Mouse (Mus musculus) MEL (cell line): Measurements from ENCODE around the gene Trim66.

Experiments
- CHD1 ChIP-seq: IDR thresholded peaks from 2 replicates; pipeline ENCODE4 v1.6.1; 2012; ENCODE audit warnings: low read depth, mild to moderate bottlenecking, inconsistent platforms, low read length, improper control_type of control experiment
- CHD2 ChIP-seq: IDR thresholded peaks from 2 replicates; pipeline ENCODE4 v1.6.1; 2011; ENCODE audit warnings: low read length, improper control_type of control experiment
- CTCF ChIP-seq, 3 experiments: IDR thresholded peaks in 2 of 3; conservative IDR thresholded peaks in 1 of 3; 2 replicates each; pipeline ENCODE4 v1.5.1; 2011 to 2012; ENCODE audit warnings: low read length in 3 of 3, low read depth in 2 of 3, mild to moderate bottlenecking in 2 of 3, improper control_type of control experiment in 1 of 3, inconsistent platforms in 1 of 3, mixed read lengths in 1 of 3, moderate library complexity in 1 of 3; ENCODE audit not compliant: control insufficient read depth in 1 of 3, insufficient read depth in 1 of 3, poor library complexity in 1 of 3, severe bottlenecking in 1 of 3
- EP300 ChIP-seq, 2 experiments: IDR thresholded peaks; 2 replicates each; pipeline ENCODE4 v1.6.1; 2011; ENCODE audit warnings: improper control_type of control experiment in 2 of 2, low read length in 2 of 2, low read depth in 1 of 2, mild to moderate bottlenecking in 1 of 2
- MAZ ChIP-seq: IDR thresholded peaks from 2 replicates; pipeline ENCODE4 v1.6.1; 2012; ENCODE audit warnings: low read depth, mild to moderate bottlenecking, inconsistent platforms, low read length, improper control_type of control experiment
- NELFE ChIP-seq: IDR thresholded peaks from 2 replicates; pipeline ENCODE4 v1.6.1; 2011; ENCODE audit warnings: low read depth, low read length, improper control_type of control experiment
- POLR2A ChIP-seq, 2 experiments: IDR thresholded peaks; 2 replicates each; pipeline ENCODE4 v1.6.1; 2011 to 2012; ENCODE audit warnings: low read length in 2 of 2, mild to moderate bottlenecking in 2 of 2, control low read depth in 1 of 2, improper control_type of control experiment in 1 of 2, low read depth in 1 of 2, moderate library complexity in 1 of 2; ENCODE audit not compliant: control insufficient read depth in 1 of 2, insufficient read depth in 1 of 2, poor library complexity in 1 of 2
- RCOR1 ChIP-seq: IDR thresholded peaks from 2 replicates; pipeline ENCODE4 v1.6.1; 2012; ENCODE audit warnings: low read depth, mild to moderate bottlenecking, inconsistent platforms, low read length, improper control_type of control experiment
- TBP ChIP-seq: IDR thresholded peaks from 2 replicates; pipeline ENCODE4 v1.8.0; 2011; ENCODE audit warnings: low read depth, low read length, improper control_type of control experiment
- TCF12 ChIP-seq: IDR thresholded peaks from 2 replicates; pipeline ENCODE4 v1.6.1; 2014; ENCODE audit warnings: low read depth, mild to moderate bottlenecking, inconsistent platforms, low read length, improper control_type of control experiment, moderate library complexity
- USF2 ChIP-seq, 2 experiments: IDR thresholded peaks; 2 replicates each; pipeline ENCODE4 v1.6.1; 2011 to 2012; ENCODE audit warnings: improper control_type of control experiment in 2 of 2, low read length in 2 of 2, borderline replicate concordance in 1 of 2, inconsistent platforms in 1 of 2, low read depth in 1 of 2, mild to moderate bottlenecking in 1 of 2; ENCODE audit not compliant: insufficient read depth in 1 of 2
- ZMIZ1 ChIP-seq: IDR thresholded peaks from 2 replicates; pipeline ENCODE4 v1.6.1; 2012; ENCODE audit warnings: low read depth, mild to moderate bottlenecking, inconsistent platforms, low read length, improper control_type of control experiment, moderate library complexity

DNA sequence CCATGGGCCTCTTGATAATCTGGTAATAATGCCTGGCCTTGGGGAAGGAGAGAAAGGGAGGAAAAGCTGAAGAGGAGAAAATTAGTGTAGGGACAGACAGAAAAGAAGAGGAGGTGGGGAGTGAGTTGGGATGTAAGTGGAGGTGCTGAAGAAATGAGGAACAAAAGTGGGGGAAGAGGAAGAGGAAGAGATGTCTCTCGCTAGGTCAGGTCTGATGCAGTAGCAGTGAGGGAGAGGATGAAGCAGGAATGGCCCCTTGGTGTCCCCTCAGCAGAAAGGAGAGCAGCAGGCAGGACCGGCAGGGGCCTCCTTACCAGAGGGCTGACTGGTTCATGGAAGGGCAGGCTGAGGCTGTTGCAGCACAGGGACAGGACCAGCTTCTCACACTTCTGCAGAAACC is 52.2 kb downstream of the Trim66 start:
- TF ChIP-seq CTCF (IDR thresholded peaks at IDR 0.05 in 2 of 3, conservative IDR thresholded peaks at IDR 0.05 in 1 of 3; ENCODE audit: control insufficient read depth in 1 of 3, insufficient read depth in 1 of 3, low read depth in 2 of 3, low read length in 3 of 3, poor library complexity in 1 of 3, severe bottlenecking in 1 of 3) (no peak), NELFE (no peak), POLR2A (IDR thresholded peaks at IDR 0.05; ENCODE audit: control insufficient read depth in 1 of 2, insufficient read depth in 1 of 2, low read depth in 1 of 2, low read length in 2 of 2, poor library complexity in 1 of 2) (no peak), TBP (no peak), RCOR1 (no peak), ZMIZ1 (no peak), MAZ (no peak), TCF12 (no peak), CHD1 (no peak), EP300 (IDR thresholded peaks at IDR 0.05; ENCODE audit: low read depth in 1 of 2, low read length in 2 of 2) (no peak), USF2 (IDR thresholded peaks at IDR 0.05; ENCODE audit: borderline replicate concordance in 1 of 2, insufficient read depth in 1 of 2, low read depth in 1 of 2, low read length in 2 of 2) (no peak), CHD2 (no peak)
